Mouse (Mus musculus) gonadal fat pad, adult 2 months (tissue): ENCODE measurements around the gene Amacr. TPM values are rescaled to one million over a fixed set of nuclear protein-coding genes. Genes with fewer than 3 reads are reported as not detected.
"Not testable (repeated sequence)": the region's sequence is repeated elsewhere in the genome, so short reads cannot be mapped to it uniquely, and the experiment has no call there.

Experiments
- DNase-seq: peaks from one replicate; pipeline ENCODE4 v3.0.0-alpha.2; 2012; ENCODE audit warnings: low read depth
- polyA plus RNA-seq: library from polyadenylated mRNA; depleted of rRNA; stranded (reverse); fragments of >200 nt; gene quantifications from 2 replicates; pipeline ENCODE4 v1.2.3, GENCODE M21; 2012; rRNA removed

Gene Amacr
- polyA plus RNA-seq, result 6.7 and 9.5 TPM in 2 replicates

DNA sequence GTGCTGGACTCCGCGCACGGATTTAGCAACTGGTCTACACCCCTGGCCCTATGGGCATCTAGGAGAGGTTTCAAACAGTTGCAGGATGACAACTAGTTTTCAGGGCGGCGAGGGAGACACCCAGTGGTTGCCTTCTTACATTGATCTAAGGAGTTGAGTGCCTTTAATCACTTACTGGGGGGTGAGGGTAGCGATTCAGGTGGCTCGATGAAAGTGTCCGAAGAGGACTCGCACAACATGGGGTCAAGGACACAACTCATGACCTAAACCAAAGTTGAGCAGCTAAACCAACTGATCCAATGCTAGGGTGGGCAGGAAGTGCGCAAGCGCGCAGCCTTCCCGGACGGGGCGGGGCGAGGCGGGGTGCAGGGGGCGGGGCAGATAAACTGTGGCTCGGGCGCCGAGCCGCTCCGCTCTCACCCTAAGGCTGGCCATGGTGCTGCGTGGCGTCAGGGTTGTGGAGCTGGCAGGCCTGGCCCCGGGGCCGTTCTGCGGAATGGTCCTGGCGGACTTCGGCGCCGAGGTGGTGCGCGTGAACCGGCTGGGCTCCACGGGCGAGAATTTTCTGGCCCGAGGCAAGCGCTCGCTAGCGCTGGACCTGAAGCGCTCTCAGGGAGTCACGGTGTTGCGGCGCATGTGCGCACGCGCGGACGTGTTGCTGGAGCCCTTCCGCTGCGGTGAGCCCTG, at the start of gene Amacr:
TSS of gene Amacr (plus strand) at position 380 of the 687 bp plus-strand sequence.
- peak; percentile 46 for DNase-seq

- no peak for DNase-seq
These were observed 47.6 kb upstream of the Amacr start for GRCm38 (mm10) chr15:10933930-10934329.

- no peak for DNase-seq
These were observed 41.1 kb upstream of the Amacr start for GRCm38 (mm10) chr15:10940148-10941108.

GRCm38 (mm10) chr15:10941901-10942300, 39.7 kb upstream of the Amacr start:
- DNase-seq, result no peak

GRCm38 (mm10) chr15:10947852-10948251, 33.7 kb upstream of the Amacr start:
- no peak for DNase-seq

GRCm38 (mm10) chr15:10951951-10952759, 29.4 kb upstream of the Amacr start, which contains the start of gene C1qtnf3:
TSS of gene C1qtnf3 (plus strand) at chr15:10952332.
- no peak for DNase-seq

DNA sequence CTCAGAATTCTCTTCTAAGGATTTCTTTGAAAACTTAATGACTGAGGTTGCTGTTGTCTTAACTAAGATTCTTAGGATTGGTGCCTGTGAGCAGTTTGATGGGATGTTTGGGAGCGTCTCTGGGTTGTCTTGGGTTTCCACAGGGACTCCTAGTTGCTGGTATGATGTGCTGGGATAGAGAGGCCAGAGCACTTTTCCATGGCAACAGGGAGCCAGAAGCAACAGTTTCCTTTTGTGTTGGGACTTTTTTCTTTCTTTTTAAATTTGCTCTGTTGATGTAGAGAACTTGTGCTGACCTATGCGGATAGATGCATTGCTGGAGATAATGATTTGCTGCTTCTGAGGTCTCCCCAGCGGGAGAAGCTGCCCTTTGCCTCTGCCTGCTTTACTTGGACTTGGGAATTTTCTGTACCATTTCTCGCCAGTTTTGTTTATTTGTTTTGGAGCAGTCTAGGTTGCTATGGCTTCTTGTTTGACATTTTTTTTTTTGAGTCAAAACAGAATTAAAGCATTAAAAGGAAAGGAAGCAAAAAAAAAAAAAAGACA, 28.7 kb upstream of the Amacr start:
- no peak for DNase-seq

GRCm38 (mm10) chr15:10953465-10953864, 28.1 kb upstream of the Amacr start:
- DNase-seq, result no peak

- DNase-seq, result no peak
These were observed 27.1 kb upstream of the Amacr start for GRCm38 (mm10) chr15:10954381-10955016.

GRCm38 (mm10) chr15:10955156-10955555, 26.4 kb upstream of the Amacr start:
- DNase-seq, result no peak

DNA sequence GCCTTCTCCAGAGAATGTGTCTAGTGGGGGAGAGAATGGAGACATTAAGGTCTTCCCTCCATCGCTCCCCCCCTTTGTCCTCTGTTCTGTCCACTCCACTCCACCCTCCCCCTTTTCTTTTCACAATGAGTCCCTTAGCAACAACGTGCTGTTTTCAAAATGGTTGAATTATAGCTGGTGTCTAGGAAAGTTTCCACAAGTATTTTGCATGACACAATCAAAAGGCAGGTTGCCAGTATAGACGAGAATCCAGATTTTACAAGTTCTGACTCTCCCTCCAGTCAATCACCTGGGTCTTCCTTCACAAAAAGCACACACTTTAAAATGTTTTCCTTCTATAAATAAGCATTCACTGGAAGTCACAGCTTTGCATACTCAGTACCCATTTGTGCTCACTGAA, 24.9 kb upstream of the Amacr start:
- DNase-seq, result no peak

- DNase-seq, result no peak
These were observed 22.1 kb upstream of the Amacr start for GRCm38 (mm10) chr15:10959277-10960026.

DNA sequence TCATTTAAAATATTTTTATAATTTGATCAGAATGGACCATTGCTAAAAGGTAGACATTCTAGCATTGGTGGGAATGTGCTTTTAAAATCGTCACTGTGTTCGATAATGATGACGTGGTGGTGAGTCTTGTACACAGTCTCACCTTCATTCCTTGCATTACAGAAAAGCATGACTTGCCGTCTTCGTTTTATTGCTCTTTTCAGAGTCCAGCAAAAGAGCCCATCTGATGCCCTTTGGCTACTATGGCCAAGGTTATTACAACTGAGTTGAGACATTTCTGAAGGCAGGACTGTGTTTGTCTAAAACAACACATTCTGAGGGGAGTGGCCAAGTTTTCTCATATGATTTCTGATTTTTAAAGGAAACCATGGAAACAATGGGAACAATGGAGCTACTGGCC, 21.3 kb upstream of the Amacr start:
- DNase-seq, result no peak

DNA sequence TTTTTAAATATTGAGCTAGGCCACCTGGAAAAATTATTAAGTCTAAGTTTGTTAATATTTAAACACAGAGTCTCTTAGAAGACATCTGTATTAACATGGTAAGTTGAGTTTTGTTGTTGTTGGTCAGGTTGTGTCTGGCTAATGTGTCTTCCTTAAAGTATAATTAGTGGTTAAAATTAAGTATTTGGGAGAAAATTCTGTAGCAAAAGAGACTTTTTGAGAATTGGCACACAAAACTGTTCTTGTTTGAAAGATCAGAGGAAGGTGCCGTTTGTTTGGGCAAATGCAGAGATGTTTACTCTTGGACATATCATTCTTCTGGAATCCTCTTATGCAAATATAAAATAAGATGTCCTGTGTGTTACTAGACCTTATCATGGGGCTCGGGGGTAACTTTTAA, 19.0 kb upstream of the Amacr start:
- DNase-seq, result no peak

GRCm38 (mm10) chr15:10969439-10969838, 12.1 kb upstream of the Amacr start:
- no peak for DNase-seq

DNA sequence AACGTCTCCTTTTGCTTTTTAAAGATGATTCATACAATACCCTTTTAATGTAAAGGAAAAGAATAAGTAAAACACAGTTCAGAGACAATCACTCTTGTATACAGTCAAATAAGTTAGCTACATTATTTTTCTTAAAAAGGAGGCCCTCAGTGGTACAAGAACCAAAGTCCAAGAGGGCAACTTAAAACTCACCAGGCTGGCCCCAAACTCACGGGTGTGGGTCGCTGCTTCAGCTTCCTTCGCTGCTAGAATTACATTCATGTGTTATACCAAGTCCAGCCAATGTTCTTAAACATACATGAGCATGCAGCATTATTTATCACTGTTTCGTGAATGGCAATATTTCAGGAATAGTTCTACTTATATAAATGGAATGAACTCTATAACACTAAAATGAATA, 10.8 kb upstream of the Amacr start:
- no peak for DNase-seq

DNA sequence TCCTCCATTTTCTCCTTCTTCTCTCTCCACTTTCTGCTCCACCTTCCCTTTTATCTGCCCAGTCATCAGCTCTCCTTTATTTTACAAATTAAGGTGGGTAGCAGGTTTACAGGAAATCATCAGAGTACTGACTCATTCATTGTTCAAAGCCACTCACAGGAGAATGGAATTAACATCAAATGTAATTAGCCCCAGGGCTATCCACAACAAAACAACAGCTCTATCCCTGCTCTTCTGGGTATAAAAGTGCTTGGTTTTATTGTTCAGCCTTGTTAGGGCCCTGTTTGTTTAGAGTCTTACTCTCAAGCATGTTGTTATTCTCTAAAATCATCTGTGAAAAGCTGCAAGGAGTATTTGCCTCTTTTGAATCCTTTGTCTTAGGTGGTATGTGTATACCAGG, 4.4 kb upstream of the Amacr start:
- DNase-seq, result no peak

- DNase-seq, result no peak
These were observed 844 bp upstream of the Amacr start for GRCm38 (mm10) chr15:10980712-10981111.

DNA sequence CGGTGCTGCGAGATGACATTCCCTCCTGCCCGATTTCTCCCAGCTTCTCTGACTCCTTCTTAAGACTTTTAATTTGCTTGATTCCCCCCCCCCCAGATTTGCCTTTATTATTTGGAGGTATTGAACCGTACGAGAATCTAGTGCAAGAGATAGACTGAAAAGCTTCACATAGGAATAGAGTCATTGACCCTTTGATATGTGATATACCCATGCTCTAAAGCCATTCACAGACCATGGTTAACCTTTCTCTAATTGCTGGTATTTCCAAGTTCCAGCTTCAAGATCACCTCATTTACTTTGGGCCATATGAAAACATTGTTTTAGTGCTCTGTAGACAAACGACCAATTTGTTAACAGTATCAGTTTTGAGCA, 494 bp downstream of the Amacr start:
- no peak for DNase-seq

DNA sequence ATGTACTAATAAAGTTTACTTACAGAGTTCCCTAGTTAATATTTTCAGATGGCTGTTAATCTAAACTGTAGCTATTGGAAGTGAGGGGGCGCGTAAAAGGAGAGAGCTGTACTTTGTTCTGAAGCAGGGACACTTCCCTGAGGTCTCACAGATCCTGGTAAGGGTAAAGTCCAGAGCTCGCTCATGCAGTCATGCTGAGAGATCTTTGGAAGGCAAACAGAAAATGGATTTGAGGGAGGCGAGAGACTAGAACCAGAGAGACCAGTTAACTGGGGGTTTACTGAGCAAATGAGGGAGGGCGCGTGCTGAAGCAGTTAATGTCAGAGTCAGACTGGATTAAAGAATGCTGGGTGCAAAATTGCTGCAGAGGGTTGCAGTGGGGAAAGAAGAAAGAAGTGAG, 4.2 kb downstream of the Amacr start:
- no peak for DNase-seq

GRCm38 (mm10) chr15:10986477-10986876, 4.9 kb downstream of the Amacr start:
- DNase-seq, result not testable (repeated sequence)
